Mouse (Mus musculus) G1E-ER4 (cell line): Measurements from ENCODE around the gene Gm42421. TPM values are rescaled to one million over a fixed set of nuclear protein-coding genes. Genes with fewer than 3 reads are reported as not detected.

Experiments used
- GATA1 ChIP-seq: IDR thresholded peaks from one replicate; pipeline ENCODE4 v1.8.0; 2012; ENCODE audit warnings: low read length, inconsistent platforms
- polyA plus RNA-seq: library from polyadenylated mRNA; stranded (reverse); fragments of >175 nt; gene quantifications from 2 replicates; pipeline ENCODE4 v1.2.3, GENCODE M21; 2012

The Gm42421 gene
- not detected in 2 replicates for polyA plus RNA-seq

DNA sequence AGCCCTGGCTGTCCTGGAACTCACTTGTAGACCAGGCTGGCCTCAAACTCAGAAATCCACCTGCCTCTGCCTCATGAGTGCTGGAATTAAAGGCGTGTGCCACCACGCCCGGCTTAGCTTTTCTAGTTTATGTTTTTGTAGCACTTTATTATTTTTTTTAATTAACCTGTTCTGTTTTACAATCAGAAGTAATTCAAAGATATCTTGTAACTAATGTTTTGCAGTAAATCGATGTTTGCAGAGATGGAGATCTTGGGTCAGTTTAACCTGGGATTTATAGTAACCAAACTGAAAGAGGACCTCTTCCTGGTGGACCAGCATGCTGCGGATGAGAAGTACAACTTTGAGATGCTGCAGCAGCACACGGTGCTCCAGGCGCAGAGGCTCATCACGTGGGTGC is at the start of gene Gm42421:
Gm42421 (plus strand) TSS at position 301 of the 400 bp plus-strand sequence.
- no peak for TF ChIP-seq GATA1

GRCm38 (mm10) chr5:143885274-143885673 is 42.7 kb upstream of the Gm42421 start:
- TF ChIP-seq GATA1, result no peak

- no peak for TF ChIP-seq GATA1
Observed at GRCm38 (mm10) chr5:143890741-143891140, 37.2 kb upstream of the Gm42421 start.

DNA sequence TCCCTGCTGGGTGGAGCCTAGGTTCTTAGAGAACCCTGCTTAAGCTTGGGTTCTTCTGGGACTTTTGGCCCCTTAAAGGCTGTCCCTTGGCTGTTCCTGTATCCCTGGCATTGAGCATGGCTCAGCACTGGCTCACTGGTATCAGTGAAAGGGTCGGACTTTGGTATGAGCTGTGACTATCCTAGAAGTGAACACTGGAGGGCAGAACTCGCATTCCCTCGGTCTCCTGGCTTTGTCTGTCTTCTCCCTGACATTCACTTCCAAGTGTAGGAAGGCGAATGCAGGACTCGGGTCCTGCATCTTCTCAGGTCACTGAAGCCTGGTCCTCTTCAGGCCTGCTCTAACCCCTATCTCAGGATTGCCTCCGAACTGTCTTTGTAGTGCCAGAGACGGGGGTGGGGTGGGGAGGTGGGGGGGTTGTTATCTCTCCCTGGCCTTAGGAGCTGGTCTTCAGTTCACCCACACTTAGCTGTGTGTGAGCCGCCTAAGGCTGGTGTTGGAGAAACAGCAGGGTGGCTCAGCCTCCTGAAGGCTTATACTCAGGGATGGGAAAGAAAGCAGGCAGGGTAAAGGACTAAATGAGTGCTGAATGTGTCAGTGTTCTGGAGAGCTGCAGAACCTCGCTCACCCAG is 35.6 kb upstream of the Gm42421 start:
- TF ChIP-seq GATA1, result no peak

- peak; percentile 69 for TF ChIP-seq GATA1
Observed at GRCm38 (mm10) chr5:143893396-143893795, 34.6 kb upstream of the Gm42421 start.

GRCm38 (mm10) chr5:143897635-143898330 is 30.2 kb upstream of the Gm42421 start, which contains the start of gene Ankrd61:
Gene Ankrd61 (minus strand): TSS chr5:143897685.
- no peak for TF ChIP-seq GATA1

DNA sequence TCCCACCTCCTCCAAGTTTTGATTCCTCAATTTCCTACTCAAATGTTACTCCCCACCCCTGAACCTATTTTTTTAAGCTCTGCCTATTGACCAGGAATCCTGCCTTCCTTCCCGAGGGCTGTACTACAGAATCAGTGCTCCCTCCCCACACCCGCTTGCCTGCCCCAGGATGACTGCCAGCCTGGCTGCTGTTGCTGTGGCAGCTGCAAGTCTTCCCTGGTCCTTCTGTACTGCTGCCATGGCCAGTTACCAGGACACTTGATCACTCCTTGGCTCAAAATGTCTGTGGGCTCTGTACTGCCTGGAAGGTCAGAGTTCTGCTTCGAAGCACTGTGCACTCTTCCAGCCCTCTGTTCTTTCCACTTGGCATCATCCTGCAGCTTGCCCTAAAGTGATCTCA is 25.9 kb upstream of the Gm42421 start:
- no peak for TF ChIP-seq GATA1

GRCm38 (mm10) chr5:143903813-143904212 is 24.2 kb upstream of the Gm42421 start:
- no peak for TF ChIP-seq GATA1

GRCm38 (mm10) chr5:143906429-143906828 is 21.5 kb upstream of the Gm42421 start:
- no peak for TF ChIP-seq GATA1

DNA sequence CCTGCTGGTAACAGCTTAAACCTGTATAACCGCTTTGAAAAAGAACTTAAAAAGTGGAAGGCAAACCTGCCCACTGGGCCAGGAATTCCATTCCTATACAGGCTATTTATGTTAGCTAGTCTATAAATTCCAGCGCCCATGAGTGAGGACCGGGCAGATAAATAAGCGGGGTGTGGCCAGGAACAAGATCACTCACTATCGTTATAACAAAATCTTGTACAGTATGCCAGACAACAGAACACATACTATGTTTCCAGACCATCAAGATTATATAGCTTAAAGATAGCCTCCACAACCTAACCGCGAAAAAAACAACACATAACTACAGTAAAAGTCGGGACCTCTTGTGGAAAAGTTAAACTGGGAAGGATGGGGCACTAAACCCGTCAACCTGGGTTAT is 19.0 kb upstream of the Gm42421 start:
- TF ChIP-seq GATA1, result no peak

- no peak for TF ChIP-seq GATA1
Observed at GRCm38 (mm10) chr5:143909417-143910400, 18.3 kb upstream of the Gm42421 start, which contains the start of the genes Aimp2 and Pms2. Gene Aimp2 (minus strand): TSS chr5:143909847. Gene Pms2 (plus strand): TSS chr5:143909964.

DNA sequence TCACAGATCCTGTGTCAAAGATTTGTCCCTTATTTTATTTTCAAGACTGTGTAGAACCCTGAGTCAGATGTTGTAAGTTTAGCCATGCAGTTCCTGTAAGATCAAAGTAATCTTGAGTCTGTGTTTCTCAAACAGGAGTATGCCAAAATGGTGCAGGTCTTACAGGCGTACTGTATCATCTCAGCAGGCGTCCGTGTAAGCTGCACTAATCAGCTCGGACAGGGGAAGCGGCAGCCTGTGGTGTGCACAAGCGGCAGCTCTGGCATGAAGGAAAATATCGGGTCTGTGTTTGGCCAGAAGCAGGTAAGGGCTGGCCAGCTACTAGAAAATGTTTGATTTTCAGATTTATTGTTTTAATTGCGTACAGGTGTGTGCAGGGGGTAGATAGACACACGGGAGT is 11.8 kb upstream of the Gm42421 start:
- no peak for TF ChIP-seq GATA1

GRCm38 (mm10) chr5:143917418-143917817 is 10.6 kb upstream of the Gm42421 start:
- TF ChIP-seq GATA1, result no peak

- TF ChIP-seq GATA1, result no peak
Observed at GRCm38 (mm10) chr5:143918120-143918519, 9.9 kb upstream of the Gm42421 start.

GRCm38 (mm10) chr5:143924781-143925452 is 3.1 kb upstream of the Gm42421 start:
- no peak for TF ChIP-seq GATA1

GRCm38 (mm10) chr5:143929291-143929690 is 1.3 kb downstream of the Gm42421 start:
- TF ChIP-seq GATA1, result no peak
